Mouse (Mus musculus): ENCODE measurements at regions not wholly inside any gene's neighbourhood (a gene's known extent, or its start where the extent isn't known, plus 50 kb on each side); places are given as distances from the start of the nearest gene placed in this dataset.

GRCm38 (mm10) chr6:66478326-66478964 is 56.7 kb upstream of the Mad2l1 start:
- TF ChIP-seq CTCF (conservative IDR thresholded peaks at IDR 0.05; ENCODE audit: low read length): no peak
- TF ChIP-seq POU5F1 (IDR thresholded peaks at IDR 0.05; ENCODE audit: borderline replicate concordance, low read length): no peak
- no peak for TF ChIP-seq NANOG (IDR thresholded peaks at IDR 0.05; ENCODE audit: borderline replicate concordance, low read length)

All from E14TG2a.4 (cell line).